Mouse (Mus musculus): ENCODE measurements around the gene Golga5.

DNA sequence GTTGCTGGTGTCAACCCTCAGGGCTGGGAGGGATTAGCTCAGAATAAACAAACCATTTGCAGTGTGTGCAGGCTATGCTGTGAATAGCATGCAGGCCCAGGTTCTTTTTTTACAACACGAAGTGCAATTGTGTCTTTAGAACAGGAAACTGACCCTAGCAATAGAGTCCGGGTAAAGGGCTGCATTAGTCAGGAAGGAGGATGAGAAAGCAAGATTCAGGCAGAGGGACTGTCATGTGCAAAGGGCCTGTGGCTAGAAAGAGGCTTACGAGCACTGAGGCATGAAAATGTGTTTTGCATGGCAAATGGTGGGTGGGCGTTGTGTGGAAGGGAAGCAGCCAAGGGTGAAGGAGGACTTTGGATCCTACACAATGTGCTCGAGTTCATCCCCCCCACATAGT is 59.1 kb downstream of the Golga5 start:
- TF ChIP-seq MAX (IDR thresholded peaks at IDR 0.05) (no peak), CTCF (IDR thresholded peaks at IDR 0.05; ENCODE audit: control insufficient read depth, insufficient read depth, insufficient read length) (no peak), MYOD1 (IDR thresholded peaks at IDR 0.05; ENCODE audit: control insufficient read depth, insufficient read length, low read depth) (no peak), USF1 (IDR thresholded peaks at IDR 0.05; ENCODE audit: low read depth) (no peak), MYOG (IDR thresholded peaks at IDR 0.05; ENCODE audit: control insufficient read depth, extremely low read depth, insufficient read length) (no peak), CEBPB (IDR thresholded peaks at IDR 0.05; ENCODE audit: low read depth) (no peak), FOSL1 (IDR thresholded peaks at IDR 0.05; ENCODE audit: insufficient read depth, low read length, poor library complexity, severe bottlenecking) (no peak)

All from C2C12 (cell line).